Mouse (Mus musculus): Measurements from ENCODE around the gene Msl3l2. TPM values are rescaled to one million over a fixed set of nuclear protein-coding genes. Genes with fewer than 3 reads are reported as not detected.

Gene Msl3l2
- polyA plus RNA-seq, 1 experiment from 2014 or later: 10.1 TPM

- no peak overlapping the region for H3K9ac ChIP-seq
- no peak for ATAC-seq (ENCODE audit: low FRiP score)
- H3K36me3 ChIP-seq: no peaks in the 10 kb centered on the region
- no peak overlapping the region for H3K4me3 ChIP-seq
- WGBS: 96% methylated on average over 1 of the region's 1 CpGs
- H3K9me3 ChIP-seq: no peaks in the 10 kb centered on the region
- no peaks in the 10 kb centered on the region for H3K27me3 ChIP-seq
- no peak overlapping the region for H3K4me2 ChIP-seq
- H3K27ac ChIP-seq: no peak overlapping the region
- no peaks in the 10 kb centered on the region for H3K4me1 ChIP-seq (replicated peaks)
These were observed 20.3 kb downstream of the Msl3l2 start for GRCm38 (mm10) chr10:56126972-56127371.

DNA sequence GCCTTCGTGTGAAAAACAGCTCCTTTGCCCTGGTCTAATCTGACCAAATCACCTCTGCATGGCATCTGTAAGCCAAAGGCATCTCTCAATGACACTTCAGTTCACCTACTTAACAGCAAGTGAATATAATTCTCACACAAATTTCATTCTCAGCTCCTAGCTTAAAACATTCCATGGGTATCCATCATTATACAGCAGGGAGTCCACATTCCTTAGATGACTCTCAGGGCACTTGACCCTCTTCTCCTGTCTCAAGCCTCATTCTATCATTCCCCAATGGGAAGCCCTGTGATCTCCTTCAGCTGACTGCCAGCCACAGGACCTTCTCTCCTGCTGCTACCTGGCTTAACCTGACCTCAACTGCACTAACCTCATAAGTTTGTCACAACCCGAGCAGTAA lies 22.9 kb downstream of the Msl3l2 start:
- no peak overlapping the region for H3K27ac ChIP-seq
- H3K9me3 ChIP-seq: no peaks in the 10 kb centered on the region
- H3K4me3 ChIP-seq: no peak overlapping the region
- WGBS: 84% methylated on average over 2 of the region's 2 CpGs
- H3K27me3 ChIP-seq: no peaks in the 10 kb centered on the region
- no peaks in the 10 kb centered on the region for H3K4me1 ChIP-seq (replicated peaks)
- H3K9ac ChIP-seq: no peak overlapping the region
- no peak overlapping the region for H3K4me2 ChIP-seq
- no peaks in the 10 kb centered on the region for H3K36me3 ChIP-seq
- ATAC-seq (ENCODE audit: low FRiP score): no peak

- Histone ChIP-seq H3K36me3 (no peaks in the 10 kb centered on the region), H3K9me3 (no peaks in the 10 kb centered on the region), H3K4me3 (no peak overlapping the region), H3K9ac (no peak overlapping the region), H3K4me1 (replicated peaks) (no peaks in the 10 kb centered on the region), H3K27me3 (no peaks in the 10 kb centered on the region), H3K27ac (no peak overlapping the region), H3K4me2 (no peak overlapping the region)
- WGBS: 93% methylated on average over 5 of the region's 5 CpGs
- no peak for ATAC-seq (ENCODE audit: low FRiP score)
These were observed 30.5 kb downstream of the Msl3l2 start for GRCm38 (mm10) chr10:56137191-56137590.

- over 99% methylated on average over 3 of the region's 3 CpGs for WGBS
- H3K27me3 ChIP-seq: no peaks in the 10 kb centered on the region
- H3K4me1 ChIP-seq (replicated peaks): no peaks in the 10 kb centered on the region
- no peak overlapping the region for H3K4me2 ChIP-seq
- no peak overlapping the region for H3K4me3 ChIP-seq
- no peak overlapping the region for H3K27ac ChIP-seq
- no peak overlapping the region for H3K9ac ChIP-seq
- peaks cover 3% of the 10 kb centered on the region for H3K36me3 ChIP-seq
- H3K9me3 ChIP-seq: 0 out of 2 replicates have a peak, but pooled peaks cover 8% of the 10 kb centered on the region
- ATAC-seq (ENCODE audit: low FRiP score): no peak
These were observed 42.2 kb downstream of the Msl3l2 start for GRCm38 (mm10) chr10:56148920-56149319.

- H3K27ac ChIP-seq: no peak overlapping the region
- H3K9me3 ChIP-seq: 0 out of 2 replicates have a peak, but pooled peaks cover 3% of the 10 kb centered on the region
- no peaks in the 10 kb centered on the region for H3K27me3 ChIP-seq
- no peak for ATAC-seq (ENCODE audit: low FRiP score)
- no peak overlapping the region for H3K4me2 ChIP-seq
- no peaks in the 10 kb centered on the region for H3K4me1 ChIP-seq (replicated peaks)
- 94% methylated on average over 3 of the region's 3 CpGs for WGBS
- peaks cover 3% of the 10 kb centered on the region; the same call in 1 of the 2 replicates for H3K36me3 ChIP-seq
- H3K4me3 ChIP-seq: no peak overlapping the region
- H3K9ac ChIP-seq: no peak overlapping the region
These were observed 50.2 kb downstream of the Msl3l2 start for GRCm38 (mm10) chr10:56156956-56157355.

- ATAC-seq (ENCODE audit: low FRiP score): peak; percentile 76
These were observed 51.5 kb downstream of the Msl3l2 start for GRCm38 (mm10) chr10:56158207-56158606.

GRCm38 (mm10) chr10:56158748-56159147 lies 52.0 kb downstream of the Msl3l2 start:
- 33% methylated on average over 2 of the region's 2 CpGs for WGBS
- Histone ChIP-seq H3K4me3 (no peak overlapping the region), H3K9me3 (no peaks in the 10 kb centered on the region), H3K27ac (no peak overlapping the region), H3K4me2 (no peak overlapping the region), H3K27me3 (no peaks in the 10 kb centered on the region), H3K36me3 (no peaks in the 10 kb centered on the region), H3K9ac (no peak overlapping the region), H3K4me1 (replicated peaks) (no peaks in the 10 kb centered on the region)
- ATAC-seq (ENCODE audit: low FRiP score): peak; percentile 71; the same call in 1 of the 2 replicates

More at GRCm38 (mm10) chr10:56158207-56158606, 51.5 kb downstream of the Msl3l2 start:
- Histone ChIP-seq H3K9me3 (no peaks in the 10 kb centered on the region), H3K27me3 (no peaks in the 10 kb centered on the region), H3K27ac (no peak overlapping the region), H3K9ac (no peak overlapping the region), H3K36me3 (no peaks in the 10 kb centered on the region), H3K4me2 (no peak overlapping the region), H3K4me3 (no peak overlapping the region), H3K4me1 (replicated peaks) (no peaks in the 10 kb centered on the region)
- 20% methylated on average over 3 of the region's 3 CpGs for WGBS

DNA sequence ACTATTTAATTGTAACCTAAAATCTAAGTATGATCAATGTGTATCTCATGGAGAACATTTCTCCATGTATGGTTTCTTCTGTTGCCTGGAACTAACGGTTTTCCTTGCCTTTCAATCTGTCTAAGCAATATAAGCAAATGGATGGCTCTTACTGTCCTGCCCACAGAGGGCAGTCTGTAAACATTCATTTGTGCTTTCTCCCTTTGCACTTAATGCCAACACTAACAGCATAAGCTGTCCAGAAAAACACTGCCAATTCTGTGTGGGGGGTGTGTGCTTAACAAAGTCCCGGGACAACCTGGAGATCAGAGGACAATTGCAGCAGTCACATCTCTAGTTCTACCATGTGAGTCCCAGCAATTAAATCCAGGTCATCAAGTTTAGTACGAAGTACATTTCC lies 57.7 kb downstream of the Msl3l2 start:
- 82% methylated on average over 3 of the region's 3 CpGs for WGBS
- H3K4me1 ChIP-seq (replicated peaks): no peaks in the 10 kb centered on the region
- no peaks in the 10 kb centered on the region for H3K9me3 ChIP-seq
- H3K27me3 ChIP-seq: no peaks in the 10 kb centered on the region
- no peak for ATAC-seq (ENCODE audit: low FRiP score)
- no peak overlapping the region for H3K4me3 ChIP-seq
- H3K9ac ChIP-seq: no peak overlapping the region
- H3K27ac ChIP-seq: no peak overlapping the region
- no peak overlapping the region for H3K4me2 ChIP-seq
- H3K36me3 ChIP-seq: peaks cover 5% of the 10 kb centered on the region; the same call in 1 of the 2 replicates

DNA sequence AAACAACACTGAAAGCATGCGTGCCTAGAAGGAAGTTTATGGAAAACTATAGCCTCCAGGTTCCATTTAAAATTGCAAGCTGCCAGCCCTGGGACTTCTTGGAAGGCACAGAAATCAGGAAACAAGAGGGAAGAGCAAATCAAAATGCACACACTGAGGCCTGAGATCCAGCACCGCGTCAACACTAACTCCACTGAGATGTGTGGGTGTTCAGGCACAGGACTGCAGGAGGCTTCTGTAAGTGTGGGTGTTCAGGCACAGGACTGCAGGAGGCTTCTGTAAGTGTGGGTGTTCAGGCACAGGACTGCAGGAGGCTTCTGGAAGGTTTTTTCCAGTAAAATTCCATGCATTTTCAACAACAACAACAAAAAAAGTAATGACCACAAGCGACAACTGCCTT lies 59.0 kb downstream of the Msl3l2 start:
- H3K4me1 ChIP-seq (replicated peaks): no peaks in the 10 kb centered on the region
- no peak overlapping the region for H3K27ac ChIP-seq
- H3K9ac ChIP-seq: no peak overlapping the region
- peaks cover 5% of the 10 kb centered on the region; the same call in 1 of the 2 replicates for H3K36me3 ChIP-seq
- no peaks in the 10 kb centered on the region for H3K9me3 ChIP-seq
- no peaks in the 10 kb centered on the region for H3K27me3 ChIP-seq
- H3K4me3 ChIP-seq: no peak overlapping the region
- ATAC-seq (ENCODE audit: low FRiP score): no peak
- H3K4me2 ChIP-seq: no peak overlapping the region
- 81% methylated on average over 4 of the region's 4 CpGs for WGBS

Other genes starting within 250 kb of the Msl3l2 start
- gene Tbc1d32, start 121.8 kb downstream of the Msl3l2 start, polyA plus RNA-seq (2015; fragmentation: Nextera tagmentation; extraction: Ambion mirVana): 2.9 TPM in 2 replicates

All from hindbrain, embryonic 13.5 days (tissue).